Mouse (Mus musculus) intestine, embryonic 16.5 days (tissue): ENCODE measurements at regions not wholly inside any gene's neighbourhood (a gene's known extent, or its start where the extent isn't known, plus 50 kb on each side); places are given as distances from the start of the nearest gene placed in this dataset.

Experiments
- ATAC-seq: fragments of 200-750 bp; cut with Nextera tagmentation; 2 replicates; pipeline ENCODE4 v1.8.0; 2017; ENCODE audit warnings: moderate TSS enrichment, moderate library complexity
- H3K27ac ChIP-seq: fragments of 300-500 bp; sonication (generic); 2 replicates; pipeline ENCODE4 v1.5.1; 2014; ENCODE audit warnings: mild to moderate bottlenecking, low read length
- H3K27me3 ChIP-seq: fragments of 300-500 bp; sonication (generic); replicated peaks from 2 replicates; pipeline ENCODE4 v1.6.1; 2014; ENCODE audit warnings: low read length, control low read depth, mixed read lengths; ENCODE audit not compliant: control insufficient read depth, insufficient read depth
- H3K36me3 ChIP-seq: fragments of 300-500 bp; sonication (generic); 2 replicates; pipeline ENCODE4 v1.6.1; 2014; ENCODE audit warnings: low read length, control low read depth; ENCODE audit not compliant: control insufficient read depth, insufficient read depth
- H3K4me1 ChIP-seq: fragments of 300-500 bp; sonication (generic); 2 replicates; pipeline ENCODE4 v1.6.1; 2014; ENCODE audit warnings: low read length, control low read depth, mixed read lengths; ENCODE audit not compliant: control insufficient read depth, insufficient read depth
- H3K4me2 ChIP-seq: fragments of 300-500 bp; sonication (generic); 2 replicates; pipeline ENCODE4 v1.6.1; 2014; ENCODE audit warnings: low read depth, low read length, control low read depth
- H3K4me3 ChIP-seq: fragments of 300-500 bp; sonication (generic); 2 replicates; pipeline ENCODE4 v1.5.1; 2014; ENCODE audit warnings: mild to moderate bottlenecking, low read length
- H3K9ac ChIP-seq: fragments of 300-500 bp; sonication (generic); 2 replicates; pipeline ENCODE4 v1.6.1; 2014; ENCODE audit warnings: low read depth, low read length
- H3K9me3 ChIP-seq: fragments of 300-500 bp; sonication (generic); 2 replicates; pipeline ENCODE4 v1.6.1; 2016; ENCODE audit warnings: low read length, control low read depth; ENCODE audit not compliant: control insufficient read depth
- WGBS: fragments of 180-500 bp; shearing (Covaris S2); extraction: QIAGEN DNeasy Blood & Tissue Kit; methylation state at CpG from one replicate; pipeline ENCODE4 v1.1.7; 2014; 5-methylcytosine and 5-hydroxymethylcytosine counted together

GRCm38 (mm10) chr14:66528135-66528534 is 519.1 kb upstream of the Gulo start:
- ATAC-seq = no peak
- H3K36me3 ChIP-seq = no peaks in the 10 kb centered on the region
- no peak overlapping the region for H3K9ac ChIP-seq
- H3K27me3 ChIP-seq = no peaks in the 10 kb centered on the region
- no peak overlapping the region for H3K27ac ChIP-seq
- no peaks in the 10 kb centered on the region for H3K9me3 ChIP-seq
- H3K4me2 ChIP-seq = no peak overlapping the region
- 22% methylated on average over 5 of the region's 5 CpGs for WGBS
- H3K4me1 ChIP-seq = no peaks in the 10 kb centered on the region
- H3K4me3 ChIP-seq = no peak overlapping the region

- WGBS = 64% methylated on average over 6 of the region's 6 CpGs
- H3K4me3 ChIP-seq = no peak overlapping the region
- H3K27me3 ChIP-seq = no peaks in the 10 kb centered on the region
- no peak overlapping the region for H3K4me2 ChIP-seq
- no peak overlapping the region for H3K9ac ChIP-seq
- H3K4me1 ChIP-seq = no peaks in the 10 kb centered on the region
- no peaks in the 10 kb centered on the region for H3K9me3 ChIP-seq
- H3K36me3 ChIP-seq = no peaks in the 10 kb centered on the region
- H3K27ac ChIP-seq = no peak overlapping the region
- no peak for ATAC-seq
These were observed 518.1 kb upstream of the Gulo start for GRCm38 (mm10) chr14:66527061-66527460.

- no peak for ATAC-seq
- H3K27ac ChIP-seq = no peak overlapping the region
- H3K9me3 ChIP-seq = no peaks in the 10 kb centered on the region
- H3K4me2 ChIP-seq = no peak overlapping the region
- no peaks in the 10 kb centered on the region for H3K4me1 ChIP-seq
- H3K27me3 ChIP-seq = no peaks in the 10 kb centered on the region
- no peak overlapping the region for H3K4me3 ChIP-seq
- WGBS = 82% methylated on average over 6 of the region's 6 CpGs
- no peak overlapping the region for H3K9ac ChIP-seq
- no peaks in the 10 kb centered on the region for H3K36me3 ChIP-seq
These were observed 513.9 kb upstream of the Gulo start for GRCm38 (mm10) chr14:66522856-66523400.

GRCm38 (mm10) chr14:66521836-66522629 is 513.0 kb upstream of the Gulo start:
- Histone ChIP-seq H3K9me3 (no peaks in the 10 kb centered on the region), H3K27ac (no peak overlapping the region), H3K36me3 (no peaks in the 10 kb centered on the region), H3K27me3 (no peaks in the 10 kb centered on the region), H3K9ac (no peak overlapping the region), H3K4me1 (no peaks in the 10 kb centered on the region), H3K4me3 (no peak overlapping the region), H3K4me2 (no peak overlapping the region)
- no peak for ATAC-seq
- 59% methylated on average over 7 of the region's 7 CpGs for WGBS

GRCm38 (mm10) chr14:66516770-66517169 is 507.8 kb upstream of the Gulo start:
- Histone ChIP-seq H3K4me1 (no peaks in the 10 kb centered on the region), H3K36me3 (no peaks in the 10 kb centered on the region), H3K9ac (no peak overlapping the region), H3K4me3 (no peak overlapping the region), H3K27ac (no peak overlapping the region), H3K9me3 (no peaks in the 10 kb centered on the region), H3K27me3 (no peaks in the 10 kb centered on the region), H3K4me2 (no peak overlapping the region)
- no peak for ATAC-seq
- WGBS = 86% methylated on average over 3 of the region's 3 CpGs

- H3K27me3 ChIP-seq = no peaks in the 10 kb centered on the region
- no peaks in the 10 kb centered on the region for H3K9me3 ChIP-seq
- no peak overlapping the region for H3K27ac ChIP-seq
- H3K4me3 ChIP-seq = no peak overlapping the region
- no peak overlapping the region for H3K4me2 ChIP-seq
- no peaks in the 10 kb centered on the region for H3K36me3 ChIP-seq
- H3K9ac ChIP-seq = no peak overlapping the region
- H3K4me1 ChIP-seq = no peaks in the 10 kb centered on the region
- ATAC-seq = no peak
- 77% methylated on average over 5 of the region's 5 CpGs for WGBS
These were observed 501.7 kb upstream of the Gulo start for GRCm38 (mm10) chr14:66510750-66511149.

GRCm38 (mm10) chr14:66510218-66510617 is 501.2 kb upstream of the Gulo start:
- Histone ChIP-seq H3K4me3 (no peak overlapping the region), H3K27me3 (no peaks in the 10 kb centered on the region), H3K36me3 (no peaks in the 10 kb centered on the region), H3K4me1 (no peaks in the 10 kb centered on the region), H3K9me3 (no peaks in the 10 kb centered on the region), H3K27ac (no peak overlapping the region), H3K4me2 (no peak overlapping the region), H3K9ac (no peak overlapping the region)
- ATAC-seq = no peak
- WGBS = 54% methylated on average over 1 of the region's 1 CpGs

- no peak for ATAC-seq
- Histone ChIP-seq H3K36me3 (no peaks in the 10 kb centered on the region), H3K27ac (no peak overlapping the region), H3K4me2 (no peak overlapping the region), H3K9ac (no peak overlapping the region), H3K4me1 (no peaks in the 10 kb centered on the region), H3K27me3 (no peaks in the 10 kb centered on the region), H3K4me3 (no peak overlapping the region), H3K9me3 (no peaks in the 10 kb centered on the region)
- WGBS = 86% methylated on average over 7 of the region's 7 CpGs
These were observed 500.7 kb upstream of the Gulo start for GRCm38 (mm10) chr14:66509706-66510105.

- no peaks in the 10 kb centered on the region for H3K9me3 ChIP-seq
- no peak overlapping the region for H3K4me2 ChIP-seq
- no peaks in the 10 kb centered on the region for H3K36me3 ChIP-seq
- peaks cover 7% of the 10 kb centered on the region; the same call in 1 of the 2 replicates for H3K4me1 ChIP-seq
- WGBS = 89% methylated on average over 6 of the region's 6 CpGs
- H3K9ac ChIP-seq = no peak overlapping the region
- ATAC-seq = no peak
- H3K27ac ChIP-seq = no peak overlapping the region
- no peaks in the 10 kb centered on the region for H3K27me3 ChIP-seq
- H3K4me3 ChIP-seq = no peak overlapping the region
These were observed 493.0 kb upstream of the Gulo start for GRCm38 (mm10) chr14:66501995-66502394.
